Mouse (Mus musculus): ENCODE data around the gene Plk2. TPM values are rescaled to one million over a fixed set of nuclear protein-coding genes. Genes with fewer than 3 reads are reported as not detected.
"Not testable (repeated sequence)": the region's sequence is repeated elsewhere in the genome, so short reads cannot be mapped to it uniquely, and the experiment has no call there.

Gene Plk2
- total RNA-seq (2021): 10 to 100 TPM; 40.2 to 47.9 TPM
- long read RNA-seq, experiment 1, transcript Plk2-201 (14 exons, 2,800 nt): major isoform, 119 of 126 reads
- long read RNA-seq, experiment 1, partial matches to known transcripts: 1 of 126 reads
- long read RNA-seq, experiment 1, other reads (novel, unspliced or antisense): 6 of 126 reads
- long read RNA-seq, experiment 2, transcript Plk2-201 (14 exons, 2,800 nt): major isoform, 97 of 110 reads
- long read RNA-seq, experiment 2, partial matches to known transcripts: 3 of 110 reads
- long read RNA-seq, experiment 2, other reads (novel, unspliced or antisense): 10 of 110 reads

DNA sequence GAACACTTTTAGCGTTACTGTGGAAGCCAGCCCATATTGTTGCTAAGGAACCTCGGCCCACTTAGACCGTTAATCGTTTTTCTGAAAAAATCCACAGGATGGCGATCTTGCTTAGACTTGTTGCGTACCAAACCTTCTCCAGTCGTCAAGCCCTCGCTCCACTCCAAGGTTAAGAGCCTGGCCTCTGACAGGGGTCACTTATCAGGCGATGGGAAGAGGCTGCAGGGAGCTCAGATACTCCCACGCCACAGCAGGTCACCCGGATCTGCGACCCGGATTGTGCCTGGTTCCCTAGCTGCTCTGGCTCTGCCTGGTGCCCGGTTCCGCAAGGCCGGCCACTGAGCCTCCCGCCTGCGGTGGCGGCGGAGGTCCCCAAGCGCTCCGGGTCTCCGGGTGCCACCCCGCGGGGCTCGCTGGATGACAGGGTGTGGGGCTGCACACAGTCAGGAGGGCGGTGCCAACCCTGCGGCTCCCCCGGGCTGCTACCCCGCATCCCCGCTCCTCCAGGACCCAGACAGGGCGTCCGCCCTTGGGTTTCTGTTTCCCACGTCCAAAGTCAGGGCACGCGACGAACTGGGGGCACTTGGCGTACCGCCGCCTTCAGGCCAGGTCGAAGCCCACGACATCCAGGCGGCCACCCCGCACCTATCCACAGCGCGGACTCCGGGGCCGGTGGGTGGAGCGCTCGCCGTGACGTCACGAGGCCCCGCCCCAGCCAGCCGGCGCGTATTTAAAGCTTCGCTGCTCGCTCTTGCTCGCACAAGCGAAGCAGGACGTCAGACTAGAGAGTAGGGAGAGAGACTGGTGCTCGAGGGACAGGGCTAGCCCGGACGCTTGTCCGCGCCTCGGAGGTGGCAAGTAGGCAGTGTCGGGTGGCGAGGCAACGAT lies at the start of gene Plk2:
TSS of gene Plk2 (plus strand) at position 756 of the 888 bp plus-strand sequence.
- peak; percentile 93 to 94 for DNase-seq (ENCODE audit: low spot score in 2 of 2)

DNA sequence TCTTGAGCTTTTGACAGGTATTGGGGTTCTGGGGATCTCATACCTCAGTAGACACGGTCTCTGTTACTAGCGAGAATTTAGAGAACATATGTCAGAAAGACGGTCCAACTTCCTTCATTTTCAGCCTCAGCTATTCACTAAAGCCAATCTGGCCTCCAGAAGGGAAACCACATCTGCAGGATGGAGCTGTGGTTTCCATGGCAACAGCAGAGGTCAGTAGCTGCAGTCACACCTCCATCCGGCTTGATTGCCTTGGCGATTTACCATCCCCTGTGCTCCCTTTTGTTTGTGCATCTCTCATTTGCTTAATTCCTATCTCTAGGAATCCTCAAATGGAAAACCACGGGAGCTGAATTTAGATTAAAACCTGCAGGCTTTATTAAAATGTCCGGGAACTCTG lies 48.1 kb upstream of the Plk2 start:
- DNase-seq (ENCODE audit: low spot score in 2 of 2): no peak

DNA sequence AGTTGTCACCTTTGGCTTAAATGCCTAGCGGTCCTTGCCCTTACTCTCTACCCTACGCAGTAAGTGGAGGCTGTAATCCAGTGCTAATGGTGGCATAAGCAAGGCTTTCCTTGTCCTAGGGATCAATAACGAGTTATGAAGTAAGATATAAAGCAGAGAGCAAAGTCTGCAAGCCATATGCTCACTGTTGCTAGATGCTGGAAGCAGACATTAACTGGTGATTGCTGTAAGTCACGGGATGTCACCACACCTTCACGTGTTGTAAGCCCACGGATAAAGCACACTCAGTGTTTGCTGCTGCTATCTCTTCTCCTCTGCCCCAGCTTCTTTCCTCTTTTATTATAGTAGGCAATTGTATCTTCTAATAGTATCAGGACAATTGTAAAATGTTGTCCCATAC lies 43.8 kb upstream of the Plk2 start:
- DNase-seq (ENCODE audit: low spot score in 2 of 2): no peak

DNA sequence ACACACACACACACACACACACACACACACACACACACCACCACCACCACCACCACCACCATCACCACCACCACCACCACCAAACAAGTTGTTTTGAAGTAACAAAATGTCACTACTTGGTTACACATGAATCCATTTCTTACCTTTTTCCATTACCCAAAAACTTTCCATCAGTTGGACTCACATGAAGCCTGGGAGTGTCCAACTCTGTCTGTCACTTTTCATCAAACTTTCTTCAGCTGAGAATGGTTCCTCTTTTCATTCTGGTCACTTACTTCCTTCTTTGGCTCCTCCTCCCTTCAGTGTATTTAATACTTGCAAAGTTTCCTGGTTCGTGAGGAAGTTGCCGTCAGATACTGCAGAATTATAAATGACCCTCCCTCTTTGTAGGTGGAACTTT lies 37.9 kb upstream of the Plk2 start, which contains the start of gene Gapt:
TSS of gene Gapt (minus strand) at position 259 of the 400 bp plus-strand sequence.
- no peak for DNase-seq (ENCODE audit: low spot score in 2 of 2)

DNA sequence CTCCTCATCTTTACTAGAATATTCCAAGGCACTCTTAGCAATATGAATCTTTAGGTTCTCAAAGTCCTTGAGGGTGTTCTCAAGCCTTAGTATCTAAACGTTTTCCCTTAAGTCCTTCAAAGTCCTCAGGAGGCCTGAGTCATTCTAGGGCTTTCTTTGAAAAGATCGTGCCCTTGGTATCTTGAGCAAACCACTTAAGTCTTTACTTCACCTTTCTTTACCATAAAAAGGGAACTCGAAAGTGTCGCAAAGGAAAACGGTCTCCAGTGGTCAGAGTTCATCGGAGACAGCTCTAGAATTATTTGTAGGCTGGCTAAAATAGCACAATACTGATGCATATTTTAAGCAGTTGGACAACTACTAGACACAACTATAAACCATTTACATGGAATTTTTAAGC lies 31.1 kb upstream of the Plk2 start:
- no peak for DNase-seq (ENCODE audit: low spot score in 2 of 2)

DNA sequence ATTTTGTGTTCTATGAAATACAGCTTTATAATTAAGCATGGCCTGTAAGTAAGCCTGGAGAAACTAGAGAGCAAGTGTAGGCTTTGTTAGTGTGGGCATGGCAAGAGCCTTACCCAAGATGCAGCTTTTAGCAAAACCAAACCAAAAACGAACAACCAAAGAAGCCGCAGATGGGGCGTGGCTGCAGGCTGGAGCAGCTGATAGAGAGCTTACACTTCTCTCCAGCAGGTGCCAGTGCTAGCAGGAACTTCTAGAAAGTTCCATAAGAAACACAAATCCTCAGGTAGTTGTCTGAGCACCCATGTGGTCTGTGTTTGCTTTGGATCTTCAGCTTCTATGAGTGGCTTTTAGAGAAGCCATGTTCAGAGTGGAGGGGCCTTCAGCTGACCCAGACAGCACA lies 28.4 kb upstream of the Plk2 start:
- no peak for DNase-seq (ENCODE audit: low spot score in 2 of 2)

- DNase-seq (ENCODE audit: low spot score in 2 of 2): no peak
Measured at GRCm38 (mm10) chr13:110367961-110368555, 26.8 kb upstream of the Plk2 start.

DNA sequence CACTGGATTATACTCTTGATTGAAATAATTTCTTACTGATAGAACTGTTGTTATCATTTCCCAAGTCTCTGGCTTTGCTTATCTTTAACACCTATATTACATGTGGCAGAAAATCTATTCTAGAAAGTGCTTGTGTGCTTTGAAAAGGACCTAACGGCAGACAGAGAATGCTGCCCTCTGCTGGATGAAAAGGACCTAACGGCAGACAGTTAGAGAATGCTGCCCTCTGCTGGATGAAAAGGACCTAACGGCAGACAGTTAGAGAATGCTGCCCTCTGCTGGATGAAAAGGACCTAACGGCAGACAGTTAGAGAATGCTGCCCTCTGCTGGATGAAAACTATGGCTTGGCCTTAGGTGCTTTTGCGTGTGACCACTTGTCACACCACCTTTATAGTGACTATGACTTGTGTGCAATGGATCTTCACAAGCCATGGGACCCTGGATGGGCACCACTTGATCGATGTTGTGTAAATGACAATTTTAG lies 26.2 kb upstream of the Plk2 start:
- not testable (repeated sequence) for DNase-seq (ENCODE audit: low spot score in 2 of 2)

GRCm38 (mm10) chr13:110369673-110370072 lies 25.2 kb upstream of the Plk2 start:
- DNase-seq (ENCODE audit: low spot score in 2 of 2): no peak

- no peak for DNase-seq (ENCODE audit: low spot score in 2 of 2)
Measured at GRCm38 (mm10) chr13:110382447-110382901, 12.4 kb upstream of the Plk2 start.

DNA sequence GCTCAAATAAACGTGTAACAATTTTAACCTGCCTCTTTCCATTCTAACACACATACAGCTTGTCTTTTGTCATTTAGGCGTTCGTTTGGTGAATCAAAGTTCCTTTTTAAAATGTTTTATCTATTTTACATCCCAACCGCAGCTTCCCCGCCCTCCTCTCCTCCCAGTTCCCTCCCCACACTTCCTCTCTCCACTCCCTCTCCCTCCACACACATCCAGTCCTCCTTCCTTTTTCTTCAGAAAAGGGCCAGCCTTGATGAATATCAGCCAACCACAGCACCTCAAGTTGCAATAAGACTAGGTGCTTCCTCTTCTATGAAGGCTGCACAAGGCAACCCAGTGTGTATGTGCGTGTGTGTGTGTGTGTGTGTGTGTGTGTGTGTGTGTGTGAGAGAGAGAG lies 10.3 kb upstream of the Plk2 start:
- no peak for DNase-seq (ENCODE audit: low spot score in 2 of 2)

GRCm38 (mm10) chr13:110392210-110392609 lies 2.6 kb upstream of the Plk2 start:
- peak in 1 of 2 experiments; percentile 55 for DNase-seq (ENCODE audit: low spot score in 2 of 2)

GRCm38 (mm10) chr13:110392631-110393030 lies 2.2 kb upstream of the Plk2 start:
- no peak for DNase-seq (ENCODE audit: low spot score in 2 of 2)

- DNase-seq (ENCODE audit: low spot score in 2 of 2): peak in 1 of 2 experiments; percentile 20
Measured at GRCm38 (mm10) chr13:110395179-110395794, 441 bp downstream of the Plk2 start.

- no peak for DNase-seq (ENCODE audit: low spot score in 2 of 2)
Measured at GRCm38 (mm10) chr13:110395916-110396685, 1.3 kb downstream of the Plk2 start.

GRCm38 (mm10) chr13:110397750-110398149 lies 2.9 kb downstream of the Plk2 start:
- DNase-seq (ENCODE audit: low spot score in 2 of 2): no peak

- no peak for DNase-seq (ENCODE audit: low spot score in 2 of 2)
Measured at GRCm38 (mm10) chr13:110398513-110399270, 3.8 kb downstream of the Plk2 start.

GRCm38 (mm10) chr13:110401443-110401842 lies 6.6 kb downstream of the Plk2 start:
- DNase-seq (ENCODE audit: low spot score in 2 of 2): no peak

DNA sequence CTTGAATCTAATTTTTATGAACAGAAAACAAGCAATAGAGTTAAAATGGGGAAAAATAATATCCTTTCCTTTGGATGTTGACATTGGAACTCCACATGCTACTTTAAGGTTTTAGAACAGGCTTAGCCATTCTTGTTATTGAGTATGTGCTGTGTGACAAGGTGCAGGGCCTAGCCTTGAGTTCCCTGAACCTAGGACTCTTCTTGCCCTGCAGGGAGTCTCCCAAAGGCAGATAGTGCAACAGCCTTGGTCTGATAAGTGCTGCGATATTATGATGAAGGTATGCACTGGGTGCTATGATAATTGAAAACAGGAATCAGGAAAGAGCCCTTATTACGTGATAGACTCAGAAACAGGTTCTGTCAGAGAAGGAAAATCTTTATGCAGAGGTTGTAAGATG lies 7.0 kb downstream of the Plk2 start:
- no peak for DNase-seq (ENCODE audit: low spot score in 2 of 2)

- no peak for DNase-seq (ENCODE audit: low spot score in 2 of 2)
Measured at GRCm38 (mm10) chr13:110404059-110404458, 9.2 kb downstream of the Plk2 start.
